Mouse (Mus musculus) right cerebral cortex, postnatal 4 days (tissue): ENCODE results near the gene 1700034J05Rik.

Experiments used
- DNase-seq: peaks from one replicate; pipeline ENCODE4 v3.0.0-alpha.2; 2022

The 1700034J05Rik gene

DNA sequence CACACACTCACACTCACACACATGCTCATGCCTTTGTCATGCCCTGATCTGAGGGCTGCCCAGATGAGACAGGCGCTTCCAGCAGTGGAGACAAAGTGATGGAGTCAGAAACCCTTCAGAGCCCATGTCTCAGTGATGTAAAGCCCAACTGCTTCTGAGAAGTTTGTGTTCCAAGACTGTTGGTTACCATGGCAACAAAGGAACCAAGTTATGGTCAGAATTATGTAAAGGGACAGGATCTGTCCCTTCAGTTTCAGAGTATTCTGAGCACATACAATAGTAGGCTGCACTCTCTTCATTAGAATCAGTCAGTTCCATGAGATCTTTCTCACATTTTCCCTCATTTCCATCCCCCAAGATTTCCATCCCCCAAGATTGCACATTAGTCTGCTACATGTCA is at the start of gene 1700034J05Rik:
TSS of gene 1700034J05Rik (minus strand) at position 165 of the 400 bp plus-strand sequence.
- no peak for DNase-seq

DNA sequence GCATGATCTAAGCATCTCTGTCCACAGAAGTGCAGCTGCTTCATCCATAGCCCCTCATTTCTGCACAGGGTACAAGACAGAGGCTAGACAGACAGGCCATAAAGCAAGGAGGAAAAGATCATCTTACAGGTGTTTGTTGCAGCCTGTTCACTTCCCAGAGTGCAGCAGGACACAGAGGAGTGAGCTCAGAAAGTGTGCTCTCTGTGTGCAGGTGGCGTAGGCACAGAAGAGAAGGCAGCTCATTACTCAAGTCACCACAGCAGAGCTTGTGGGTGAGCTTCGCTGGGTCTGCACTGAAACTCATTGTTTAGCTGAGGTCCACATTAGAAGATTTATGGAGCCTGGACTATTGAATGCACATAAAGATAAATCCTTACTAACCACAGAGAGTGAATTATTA is 45.5 kb upstream of the 1700034J05Rik start:
- DNase-seq = no peak

DNA sequence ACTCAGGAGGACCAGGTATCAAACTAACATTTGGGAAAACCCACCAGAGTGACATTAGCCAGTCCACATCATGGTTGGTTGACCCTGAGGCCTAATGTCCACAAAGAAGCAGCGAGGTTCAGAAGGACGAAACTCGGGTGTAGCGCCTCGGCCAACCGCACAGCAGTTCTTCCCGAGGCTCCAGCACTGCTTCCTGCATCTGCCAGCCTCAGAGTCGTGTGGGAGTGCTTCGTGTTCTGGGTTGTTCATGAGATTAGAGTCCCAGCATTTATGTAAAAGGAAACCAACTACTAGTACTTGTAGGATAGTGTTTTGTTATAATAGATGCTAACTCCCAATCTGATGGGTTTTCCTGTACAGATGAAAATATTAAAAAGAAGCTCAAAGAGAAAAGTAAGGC is 45.1 kb upstream of the 1700034J05Rik start:
- no peak for DNase-seq

DNA sequence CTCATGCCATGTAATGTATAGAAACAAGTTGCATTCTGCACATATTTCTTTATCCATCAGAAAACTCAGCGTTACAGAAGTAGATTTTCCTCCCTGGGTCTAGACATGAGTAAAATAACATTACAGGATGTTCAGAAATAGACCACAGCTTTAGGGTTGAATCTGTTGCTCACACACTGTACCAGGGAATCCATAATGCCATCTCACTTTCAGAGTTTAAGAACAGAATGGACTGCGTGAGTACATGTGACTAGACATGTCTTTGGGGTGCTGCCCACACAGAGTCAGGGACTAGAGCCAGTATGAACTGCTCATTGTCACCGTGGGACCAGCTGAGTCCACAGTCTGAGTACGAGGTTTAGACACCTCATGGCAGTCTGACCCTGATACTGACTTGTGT is 44.5 kb upstream of the 1700034J05Rik start:
- no peak for DNase-seq

DNA sequence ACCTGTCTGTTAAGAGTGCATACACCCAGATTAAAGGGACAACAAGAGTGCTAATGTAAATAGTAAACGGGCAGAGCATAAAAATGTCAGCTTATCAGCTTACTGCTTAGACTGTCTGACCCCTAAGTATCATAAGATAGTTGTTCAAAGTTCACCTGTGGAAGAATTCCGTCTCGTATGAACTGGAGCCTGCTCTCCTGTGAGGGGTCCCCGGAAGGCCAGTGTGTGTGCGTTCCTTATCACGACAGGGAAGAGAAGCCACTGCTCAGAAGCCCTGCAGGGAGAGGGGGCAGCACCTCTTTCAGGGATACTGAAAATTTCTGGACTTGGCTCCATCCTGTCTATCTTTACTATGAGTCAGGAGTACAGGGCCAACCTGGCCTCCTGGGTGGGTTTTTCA is 42.8 kb upstream of the 1700034J05Rik start:
- DNase-seq = no peak

DNA sequence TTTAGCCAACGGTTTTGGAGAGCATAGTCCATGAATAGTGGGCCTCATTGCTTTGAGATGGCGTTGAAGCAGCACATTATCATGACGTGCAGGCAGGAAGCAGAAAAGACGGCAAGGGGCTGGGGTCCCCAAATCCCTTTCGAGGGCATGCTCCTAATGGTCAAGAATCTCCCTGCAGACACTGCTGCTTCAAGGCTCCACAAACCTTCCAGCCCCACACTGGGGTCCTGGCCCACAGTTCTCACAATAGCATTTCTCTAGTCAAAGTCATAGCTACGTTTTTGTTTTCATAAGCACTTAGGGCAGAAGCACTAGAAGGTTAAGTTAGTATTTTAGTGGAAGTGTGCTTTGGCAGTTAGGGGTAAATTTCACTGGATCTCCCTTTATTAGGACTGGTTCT is 41.7 kb upstream of the 1700034J05Rik start:
- DNase-seq = no peak

DNA sequence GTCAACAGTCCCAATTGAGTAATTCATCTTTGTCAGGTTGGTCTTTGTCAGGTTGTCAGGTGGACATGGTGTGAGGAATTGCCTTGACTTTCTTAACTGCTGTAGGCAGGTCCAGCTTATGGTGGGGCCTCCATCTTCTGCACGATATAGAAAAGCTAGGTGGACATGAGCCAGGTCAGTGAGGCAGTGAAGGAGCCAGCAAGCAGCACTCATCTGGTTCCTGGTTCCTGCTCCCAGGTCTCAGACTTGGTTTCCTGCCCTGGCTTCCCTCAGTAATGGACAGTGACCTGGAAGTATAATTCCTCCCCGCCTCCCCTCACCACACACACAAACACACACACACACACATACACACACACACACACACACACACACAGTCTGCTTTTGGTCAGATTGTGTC is 41.2 kb upstream of the 1700034J05Rik start:
- no peak for DNase-seq

DNA sequence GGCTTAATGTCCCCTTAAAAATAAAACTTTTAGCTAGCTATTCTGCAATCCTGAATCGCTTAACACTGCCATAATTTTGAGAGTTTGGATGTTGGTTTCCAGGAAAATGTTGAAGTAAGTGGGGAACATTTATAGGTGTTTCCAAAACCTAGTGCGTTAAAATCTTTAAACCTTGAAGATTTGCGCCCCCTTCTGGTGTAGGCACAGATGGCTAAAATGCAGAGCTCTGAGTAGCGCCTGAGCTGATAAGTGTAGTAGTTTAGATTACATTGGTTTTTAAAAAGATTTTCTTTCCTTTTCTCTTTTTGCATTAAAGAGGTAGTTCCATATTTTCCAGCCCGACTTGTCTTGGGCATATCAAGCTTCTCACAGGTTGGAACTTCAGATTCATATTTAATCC is 40.0 kb upstream of the 1700034J05Rik start:
- DNase-seq = peak; percentile 75

DNA sequence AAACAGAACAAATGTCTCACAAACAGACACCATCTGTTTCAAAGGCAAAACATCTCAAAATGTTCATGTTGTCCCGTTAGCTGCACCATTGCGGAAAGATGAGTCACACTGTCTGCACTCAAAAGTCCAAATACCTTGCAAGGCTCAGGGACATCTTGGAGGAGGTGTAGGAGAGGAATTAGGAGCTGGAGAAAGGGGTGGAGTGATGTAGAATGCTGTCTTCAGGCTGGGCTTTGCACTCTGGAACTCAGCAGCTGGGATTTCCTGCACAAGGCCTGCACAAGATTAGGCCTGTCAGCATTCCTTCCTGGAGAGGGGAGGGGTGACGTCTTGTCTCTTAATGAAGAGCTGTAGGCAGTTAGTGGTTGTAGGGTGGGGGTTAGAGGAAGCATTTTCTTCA is 30.3 kb upstream of the 1700034J05Rik start:
- DNase-seq = no peak

DNA sequence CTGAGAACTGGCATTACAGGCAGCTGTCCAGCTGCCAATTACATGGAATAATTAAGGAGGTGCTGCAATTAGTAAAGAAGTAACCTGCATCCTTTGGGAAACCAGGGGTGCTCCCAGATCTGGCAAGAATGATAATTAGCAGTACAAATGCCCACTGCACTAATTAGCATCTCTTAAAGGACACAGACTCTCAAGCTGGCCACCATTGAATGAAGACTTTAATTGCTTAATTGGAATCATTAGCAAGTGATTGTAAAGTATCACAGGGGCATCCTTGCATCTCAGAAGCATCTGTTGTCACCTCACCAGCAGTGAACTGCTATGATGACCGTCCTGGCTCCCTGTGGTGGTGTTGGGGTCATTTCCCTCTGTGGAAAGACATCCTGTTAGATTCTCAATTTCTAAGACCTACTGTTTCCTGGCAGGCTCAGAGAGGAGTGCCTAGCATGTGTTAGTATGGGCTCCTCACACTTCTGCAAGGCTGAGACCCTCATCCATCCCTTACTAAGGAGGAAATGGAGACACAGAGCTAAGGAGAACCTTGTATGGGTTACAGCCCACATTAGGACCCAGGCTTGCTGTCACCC is 27.1 kb upstream of the 1700034J05Rik start:
- DNase-seq = no peak

DNA sequence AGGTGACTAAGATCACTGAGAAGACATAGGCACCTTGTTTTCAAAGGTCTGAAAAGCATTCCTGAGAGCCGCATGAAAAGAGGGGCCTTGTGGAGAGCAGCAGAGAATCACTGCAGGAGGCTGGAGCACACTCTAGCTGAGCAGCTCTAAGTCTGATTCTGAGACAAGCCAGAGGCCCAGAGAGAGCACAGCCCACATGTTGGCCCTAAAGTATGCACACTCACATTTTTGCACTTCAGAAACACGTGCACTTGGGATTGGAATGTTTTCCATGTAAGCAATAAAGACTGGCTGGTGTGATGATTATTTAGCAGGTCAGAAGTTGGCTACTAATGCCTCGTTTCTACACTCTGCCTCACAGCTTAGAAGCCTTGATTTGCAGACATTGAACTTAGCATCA is 25.7 kb upstream of the 1700034J05Rik start:
- DNase-seq = no peak

DNA sequence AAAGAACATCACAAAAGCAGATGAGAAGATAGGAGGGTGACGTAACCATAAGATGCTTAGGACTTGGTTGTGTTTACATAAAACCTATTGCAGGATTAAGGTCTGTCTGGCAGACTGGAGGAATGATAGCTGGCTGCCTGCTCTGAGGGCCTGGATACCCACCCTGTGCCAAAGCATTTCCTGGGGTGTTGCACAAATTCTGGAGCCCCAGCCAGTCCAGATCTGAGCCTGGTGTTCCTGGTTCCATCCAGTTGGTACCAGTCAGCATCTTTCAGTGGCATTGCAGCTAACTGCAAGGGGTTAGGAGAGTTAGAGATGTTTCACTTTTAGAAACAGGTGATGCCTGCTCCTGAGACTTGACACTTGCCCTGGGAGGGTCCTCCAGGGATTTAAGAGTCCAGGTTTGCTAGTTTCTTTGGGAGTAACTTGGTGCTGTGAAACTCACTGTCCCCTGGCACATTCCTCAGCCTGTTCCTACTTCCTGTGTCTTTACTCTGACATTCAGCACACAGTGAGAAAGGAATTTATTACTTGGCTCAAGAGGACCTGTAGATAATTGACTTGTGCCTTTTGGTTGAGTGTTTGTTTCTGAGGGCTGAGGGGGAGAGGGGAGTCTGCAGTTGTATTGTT is 25.0 kb upstream of the 1700034J05Rik start:
- no peak for DNase-seq

DNA sequence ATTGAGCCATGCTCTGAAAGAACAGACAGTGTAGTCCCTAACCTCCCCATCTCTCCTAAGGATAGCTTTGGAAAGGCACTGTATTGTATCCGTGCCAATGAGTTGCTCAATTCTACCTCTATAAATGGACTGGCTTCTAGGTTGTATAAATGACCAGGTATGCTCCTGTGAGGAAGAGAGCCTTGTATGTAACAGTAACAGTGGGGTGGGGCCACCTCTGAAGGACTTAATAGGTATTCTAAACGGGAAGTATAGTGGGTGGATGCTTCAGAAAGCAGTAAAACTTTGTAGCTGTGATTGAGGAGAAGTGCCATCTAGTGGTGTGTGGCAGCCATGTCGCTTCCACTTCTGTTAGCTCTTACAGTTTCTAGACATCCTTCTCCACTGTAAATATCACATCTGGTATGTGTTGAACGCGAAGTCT is 24.5 kb upstream of the 1700034J05Rik start:
- no peak for DNase-seq

DNA sequence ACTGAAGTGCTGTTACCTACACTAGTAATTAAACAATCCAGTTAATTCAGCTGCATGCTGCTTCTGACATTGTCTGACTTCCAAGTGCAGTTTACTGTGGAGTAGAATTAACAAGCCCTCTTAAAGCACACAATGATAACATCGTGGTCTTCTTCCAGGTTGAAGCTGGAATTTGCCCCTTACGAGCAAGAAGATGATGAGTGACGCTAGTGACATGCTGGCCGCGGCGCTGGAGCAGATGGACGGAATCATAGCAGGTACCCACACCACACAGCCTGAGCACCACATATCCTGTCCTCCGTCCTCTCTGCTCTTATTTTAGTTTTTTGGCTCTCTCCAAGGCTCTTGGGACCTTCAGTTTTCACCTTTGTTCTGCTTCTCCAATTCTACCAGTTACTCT is 22.2 kb upstream of the 1700034J05Rik start:
- DNase-seq = no peak

DNA sequence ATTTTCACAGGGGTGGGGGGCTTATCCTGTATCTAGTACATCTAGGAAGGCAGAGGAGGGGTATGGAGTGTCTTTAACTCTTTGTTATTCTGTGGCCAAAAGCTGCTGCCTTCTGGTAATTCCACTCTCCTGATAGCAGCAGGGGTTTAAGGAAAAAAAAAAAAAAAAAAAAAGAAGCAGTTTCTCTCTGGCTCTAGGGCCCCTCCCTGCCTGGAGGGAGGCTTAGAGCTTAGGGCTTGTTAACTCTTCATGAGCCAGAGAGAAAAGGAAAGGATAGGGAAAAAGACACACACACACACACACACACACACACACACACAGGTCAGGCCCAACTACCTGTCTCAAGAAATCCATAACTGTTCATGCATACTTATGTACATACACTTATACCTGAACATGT is 19.6 kb upstream of the 1700034J05Rik start:
- no peak for DNase-seq

DNA sequence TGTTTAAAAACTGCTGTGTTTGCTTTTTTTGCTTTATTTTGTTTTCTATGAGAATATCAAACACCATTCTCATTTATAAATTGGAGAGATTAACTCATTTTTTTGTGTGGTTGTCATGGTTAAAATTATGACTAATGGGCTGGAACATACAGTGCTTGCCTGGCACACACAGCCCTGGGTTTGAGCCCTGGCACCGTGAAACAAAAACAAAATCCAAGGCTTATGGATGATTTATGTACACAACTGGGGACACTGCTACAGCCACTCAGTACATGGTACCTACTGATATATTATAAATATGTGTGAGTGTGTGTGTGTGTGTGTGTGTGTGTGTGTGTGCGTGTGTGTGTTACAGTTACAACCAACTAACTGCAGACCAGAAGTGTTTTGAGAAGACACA is 19.2 kb upstream of the 1700034J05Rik start:
- DNase-seq = no peak

DNA sequence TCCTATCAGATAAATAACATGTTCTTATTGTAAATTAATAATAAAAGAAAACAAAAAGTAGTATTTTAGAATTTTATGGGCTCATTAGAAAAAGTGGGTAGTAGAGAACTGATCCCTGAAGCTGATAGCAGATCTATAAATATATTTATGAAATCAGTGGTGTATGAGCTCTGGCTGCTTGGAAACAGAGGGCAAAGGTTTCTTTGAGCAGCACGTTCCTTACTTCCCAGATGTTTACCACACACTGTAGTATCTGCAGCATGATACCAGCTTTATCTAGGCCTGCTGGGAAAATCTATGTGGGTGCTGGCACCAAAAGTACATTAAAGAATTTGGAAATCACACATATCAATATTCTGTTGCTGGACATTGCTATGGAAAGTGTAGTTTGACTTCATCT is 18.5 kb upstream of the 1700034J05Rik start:
- no peak for DNase-seq

DNA sequence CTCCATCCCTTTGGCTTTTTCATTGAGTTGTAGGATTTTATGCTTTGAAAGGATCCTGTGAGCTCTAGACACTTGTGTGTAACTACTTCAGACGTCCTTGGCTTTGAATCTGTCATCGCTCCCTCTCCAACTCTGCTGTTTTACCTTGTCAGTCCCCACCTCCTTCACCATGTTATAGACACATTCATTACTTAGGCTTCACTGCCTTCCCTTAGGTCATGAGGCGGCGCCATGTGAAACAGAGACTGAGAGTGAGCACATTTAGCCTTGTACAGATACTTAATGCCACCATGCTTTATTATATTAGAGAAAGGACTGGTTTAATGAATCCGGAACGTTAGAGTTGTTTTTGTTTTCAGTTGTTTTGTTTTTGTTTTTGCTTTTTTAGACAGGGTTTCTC is 17.8 kb upstream of the 1700034J05Rik start:
- no peak for DNase-seq

DNA sequence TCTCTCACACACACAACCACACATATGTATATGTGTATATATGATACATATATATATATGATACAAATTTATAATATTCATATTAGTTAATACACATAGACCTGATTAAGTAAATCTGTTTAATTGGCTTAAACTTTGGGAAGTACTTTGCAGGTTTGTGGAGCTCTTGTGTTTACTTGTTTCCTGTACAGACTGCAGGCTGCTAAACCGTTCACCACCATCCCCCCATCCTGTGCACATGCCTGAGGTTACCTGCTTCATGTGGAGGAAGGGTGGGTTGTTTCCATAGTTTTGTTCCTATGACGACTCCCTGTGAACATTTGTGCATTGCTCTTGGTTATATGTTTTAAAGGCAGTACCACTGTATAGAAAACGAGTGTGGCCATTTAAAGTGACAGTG is 17.1 kb upstream of the 1700034J05Rik start:
- DNase-seq = no peak

DNA sequence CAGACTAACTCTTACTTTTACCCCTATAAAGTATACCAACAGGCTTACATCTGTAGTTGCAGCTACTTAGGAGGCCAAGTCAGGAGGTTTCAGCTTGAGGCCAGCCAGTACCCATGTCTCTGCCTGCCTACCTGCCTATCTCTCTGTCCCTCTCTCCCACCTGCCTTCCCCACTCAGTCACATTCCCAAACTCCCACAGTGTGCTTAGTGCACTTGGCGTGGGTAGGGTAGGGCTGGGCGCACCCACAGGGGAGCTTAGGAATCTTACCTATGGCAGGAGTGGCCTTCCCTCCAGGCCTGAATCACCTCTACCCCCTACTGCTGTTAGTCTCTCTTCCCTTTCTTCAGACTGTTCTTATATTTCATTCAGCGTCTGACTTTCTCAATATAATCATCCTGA is 16.6 kb upstream of the 1700034J05Rik start:
- no peak for DNase-seq

DNA sequence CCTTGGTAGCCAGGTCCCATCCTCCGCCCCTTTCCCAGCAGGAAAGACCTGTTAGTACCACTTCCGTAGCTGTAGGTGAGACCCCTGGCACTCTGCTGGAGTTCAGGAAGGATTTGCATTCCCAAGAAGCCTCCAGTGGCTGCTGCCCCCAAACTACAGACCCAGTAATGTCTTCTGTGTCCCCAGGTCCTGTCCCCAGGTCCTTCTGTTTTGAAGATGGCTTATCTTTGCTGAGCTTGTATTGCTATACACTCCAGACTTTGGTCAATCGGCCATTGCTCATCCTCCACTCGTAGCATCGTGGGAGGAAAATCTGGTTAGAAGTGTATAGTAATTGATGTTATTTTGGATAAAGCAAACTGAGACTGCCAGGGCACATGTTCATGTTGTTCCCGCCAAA is 13.6 kb upstream of the 1700034J05Rik start:
- no peak for DNase-seq

DNA sequence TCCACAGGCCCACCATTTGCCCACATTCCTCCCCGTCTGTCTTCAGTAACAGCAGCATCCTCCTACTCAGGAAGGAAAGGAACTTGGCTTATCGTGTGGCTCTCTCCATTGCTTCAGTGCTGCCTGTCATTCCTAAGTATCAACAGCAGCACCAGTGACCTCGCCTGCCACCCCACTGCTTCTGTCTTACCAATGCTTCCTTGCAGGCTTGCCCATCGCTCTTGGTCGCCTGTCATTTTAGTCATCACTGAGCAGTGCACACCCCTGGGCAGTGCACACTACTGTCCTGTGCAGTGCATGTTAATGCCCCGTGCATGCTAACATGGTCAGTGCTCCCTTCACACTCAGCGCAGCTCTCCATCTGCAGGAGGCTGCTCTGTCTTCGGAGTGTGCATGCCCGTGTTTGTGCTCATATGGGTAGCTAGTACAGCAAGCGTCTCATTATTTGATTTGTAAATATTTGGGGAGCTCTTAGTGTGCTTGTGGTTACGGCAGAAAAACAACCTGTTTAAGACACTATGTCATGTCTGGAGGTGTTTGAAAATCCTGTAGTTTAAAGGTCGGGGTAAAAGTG is 12.3 kb upstream of the 1700034J05Rik start:
- DNase-seq = no peak

DNA sequence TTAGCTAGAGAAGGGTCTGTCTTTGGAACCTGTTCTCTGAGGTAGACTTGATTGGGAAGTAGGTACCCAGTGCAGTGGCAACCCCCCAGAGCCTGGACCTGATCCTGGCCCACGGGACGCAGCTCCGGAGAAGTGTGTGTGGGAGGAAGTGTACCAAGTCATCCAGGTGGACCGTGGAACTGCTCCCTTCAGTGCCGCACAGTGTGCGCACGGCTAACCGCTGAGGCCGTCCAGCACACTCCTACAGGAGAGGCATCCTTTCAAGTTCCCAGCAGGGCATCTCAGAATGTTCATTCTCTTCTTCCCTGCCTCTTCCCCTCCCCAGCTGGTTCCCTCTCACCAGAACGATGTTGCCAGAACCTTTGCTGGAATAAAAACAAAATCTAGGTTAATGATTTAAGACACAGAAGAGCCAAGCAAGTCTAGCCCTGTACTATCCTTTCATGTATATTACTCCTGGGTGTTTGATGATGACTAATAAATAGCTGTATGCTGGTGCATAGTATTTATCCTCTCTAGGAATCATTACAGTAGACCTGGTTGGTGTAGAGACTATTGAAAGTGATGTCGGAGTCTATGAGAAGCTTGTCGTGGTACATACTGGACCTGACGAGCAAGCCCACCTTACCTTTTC is 11.0 kb upstream of the 1700034J05Rik start:
- no peak for DNase-seq

DNA sequence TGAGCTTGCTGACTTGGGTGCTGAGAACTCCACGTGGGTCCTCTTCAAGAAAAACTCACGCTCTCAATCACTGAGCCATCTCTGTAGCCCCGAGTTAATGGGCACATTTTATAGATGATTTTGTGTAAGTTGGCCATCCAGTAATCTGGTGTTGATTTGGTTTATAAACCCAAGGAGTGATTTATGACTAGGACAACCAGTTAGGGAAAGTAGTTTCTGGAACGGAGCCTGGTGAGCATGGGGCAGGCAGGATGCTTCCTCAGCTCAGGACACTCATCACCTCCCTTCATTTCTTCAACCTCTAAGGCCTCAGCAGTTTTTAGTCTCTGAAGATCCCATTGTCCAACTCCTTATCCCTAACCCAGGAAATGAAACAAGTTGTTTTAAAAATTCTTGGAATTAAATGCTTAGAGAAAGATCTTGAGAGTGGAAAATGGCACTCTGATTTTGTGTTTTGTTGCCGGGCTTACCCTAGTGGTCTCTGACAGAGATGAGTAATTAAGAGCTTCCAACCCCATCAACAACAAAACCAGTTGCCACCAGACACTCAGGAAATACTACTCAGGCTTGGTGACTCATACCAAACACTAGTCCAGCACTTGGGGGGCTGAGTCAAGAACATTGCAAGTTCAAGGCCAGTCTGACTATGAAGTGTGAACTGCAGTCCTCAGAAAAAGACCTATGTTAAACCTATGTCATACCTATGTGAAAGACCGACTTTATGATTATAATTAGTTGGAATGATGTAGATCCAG is 9.4 kb upstream of the 1700034J05Rik start:
- DNase-seq = no peak
